Mouse (Mus musculus): ENCODE measurements around the gene Bmpr1a.
"Not testable (repeated sequence)": the region's sequence is repeated elsewhere in the genome, so short reads cannot be mapped to it uniquely, and the experiment has no call there.

Gene Bmpr1a

DNA sequence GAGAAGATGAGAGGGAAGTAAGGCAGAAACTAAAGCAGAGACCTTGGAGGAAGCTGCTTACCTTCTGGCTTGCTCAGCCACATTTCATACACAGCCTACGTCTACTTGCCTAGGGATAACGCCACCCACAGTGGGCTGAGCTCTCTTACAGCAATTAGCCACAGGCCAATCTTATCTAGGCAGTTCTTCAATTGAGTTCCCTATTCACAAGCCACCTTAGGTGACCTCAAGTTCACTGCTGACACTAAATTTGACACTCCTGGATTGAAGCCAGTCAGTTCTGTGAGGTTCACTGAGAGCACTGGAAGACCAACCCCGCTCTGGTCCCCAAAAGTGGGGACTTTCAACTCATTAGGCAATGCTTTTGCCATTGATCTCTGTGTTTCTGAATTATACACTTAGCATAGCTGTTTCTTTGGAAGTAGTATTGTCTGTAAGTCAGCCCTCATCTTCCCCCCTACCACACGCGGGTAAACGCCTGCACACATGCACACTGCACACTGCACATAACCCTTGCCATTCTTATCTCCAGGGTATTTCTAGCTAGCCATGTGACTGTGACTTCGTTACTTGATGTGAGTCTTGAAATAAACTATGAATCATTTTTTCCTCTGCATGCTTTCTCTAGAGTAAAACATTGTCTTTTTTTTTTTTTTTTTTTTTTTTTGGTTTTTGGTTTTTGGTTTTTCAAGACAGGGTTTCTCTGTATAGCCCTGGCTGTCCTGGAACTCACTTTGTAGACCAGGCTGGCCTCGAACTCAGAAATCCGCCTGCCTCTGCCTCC is 120.0 kb downstream of the Bmpr1a start:
- DNase-seq (ENCODE audit: low read depth, low spot score), result no peak

DNA sequence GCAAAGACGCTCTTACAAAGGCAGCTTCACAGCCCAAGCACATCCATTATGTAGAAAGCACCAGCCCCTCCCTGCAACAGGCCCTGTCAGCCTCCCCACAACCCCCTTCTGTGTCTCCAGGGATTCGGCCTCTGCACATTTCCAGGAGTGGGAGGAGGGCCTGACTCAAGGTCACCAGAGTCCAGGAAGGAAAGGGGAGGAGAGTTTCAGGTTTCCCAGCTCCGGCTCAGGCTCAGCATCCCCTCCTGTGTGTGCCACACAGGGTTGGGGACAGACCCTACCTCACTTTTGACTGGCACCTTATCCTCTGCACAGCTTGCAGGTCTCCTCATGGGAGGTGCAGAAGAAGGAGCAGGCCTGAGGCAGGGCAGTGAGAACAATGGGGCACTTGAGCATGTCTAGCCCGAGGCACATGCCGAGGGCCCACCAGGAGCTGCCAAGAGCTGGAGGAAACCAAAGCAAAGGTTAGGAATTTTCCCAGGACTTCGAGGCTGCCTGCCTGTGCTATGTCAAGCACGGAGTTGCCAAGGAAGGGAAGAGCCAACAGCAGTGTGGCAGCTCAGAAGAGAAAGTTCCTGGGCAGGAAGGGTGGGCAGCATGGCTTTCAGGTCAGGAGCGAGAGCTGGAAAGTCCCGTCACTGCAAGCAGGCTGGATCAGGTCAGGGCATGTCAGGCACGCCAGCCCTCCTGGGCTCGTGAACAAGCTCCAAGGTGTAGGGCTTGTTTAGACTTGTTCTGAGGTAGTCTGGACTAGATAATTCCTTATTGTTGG is 124.4 kb downstream of the Bmpr1a start:
- DNase-seq (ENCODE audit: low read depth, low spot score), result no peak

DNA sequence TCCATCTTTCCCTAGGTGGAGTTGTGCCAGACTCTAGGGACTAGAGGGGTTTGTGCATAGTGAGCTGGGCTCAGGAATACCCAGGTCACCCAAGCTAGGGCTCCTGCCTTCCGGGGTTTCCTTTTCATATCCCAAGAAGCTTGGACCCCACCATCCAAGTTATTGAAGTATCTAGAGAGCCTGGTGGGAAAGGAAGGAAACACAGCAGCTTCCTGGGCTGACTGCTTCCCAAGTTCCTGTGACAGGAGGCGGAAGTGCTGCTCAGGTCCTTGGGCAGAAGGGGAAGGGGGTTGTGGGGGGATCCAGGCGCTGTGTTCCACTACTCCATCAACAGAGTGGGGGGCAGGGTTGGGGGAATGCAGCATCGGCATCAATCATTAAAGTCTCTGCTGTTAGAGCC is 126.0 kb downstream of the Bmpr1a start:
- DNase-seq (ENCODE audit: low read depth, low spot score), result no peak

DNA sequence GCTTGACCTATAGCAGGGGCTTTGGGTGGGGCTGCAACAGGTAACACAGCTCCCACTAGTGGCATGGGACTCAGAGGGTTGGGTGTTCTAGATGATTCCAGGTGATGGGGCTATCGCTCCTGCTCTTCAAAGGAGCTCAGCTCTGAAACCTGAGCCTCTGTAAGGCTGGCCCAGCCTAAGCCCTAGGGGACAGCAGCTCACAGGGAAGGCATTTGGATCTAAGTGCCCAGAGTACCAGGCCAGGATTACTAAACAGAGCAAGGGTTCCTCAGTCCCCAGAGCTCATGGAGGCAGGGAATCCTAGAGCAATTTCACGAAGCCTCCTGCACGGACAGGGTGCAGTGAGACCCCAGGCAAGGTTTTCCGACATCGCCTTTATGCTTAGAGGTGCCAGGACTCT is 127.2 kb downstream of the Bmpr1a start:
- DNase-seq (ENCODE audit: low read depth, low spot score), result no peak

GRCm38 (mm10) chr14:34375415-34375904 is 127.7 kb downstream of the Bmpr1a start, which contains the start of gene Mmrn2:
TSS of gene Mmrn2 (plus strand) at chr14:34375465.
- DNase-seq (ENCODE audit: low read depth, low spot score), result no peak

- DNase-seq (ENCODE audit: low read depth, low spot score), result no peak
These were observed 128.6 kb downstream of the Bmpr1a start, which contains the start of gene Sncg for GRCm38 (mm10) chr14:34374577-34374976. TSS of gene Sncg (minus strand) at chr14:34374789.

- no peak for DNase-seq (ENCODE audit: low read depth, low spot score)
These were observed 129.6 kb downstream of the Bmpr1a start for GRCm38 (mm10) chr14:34373581-34373980.

DNA sequence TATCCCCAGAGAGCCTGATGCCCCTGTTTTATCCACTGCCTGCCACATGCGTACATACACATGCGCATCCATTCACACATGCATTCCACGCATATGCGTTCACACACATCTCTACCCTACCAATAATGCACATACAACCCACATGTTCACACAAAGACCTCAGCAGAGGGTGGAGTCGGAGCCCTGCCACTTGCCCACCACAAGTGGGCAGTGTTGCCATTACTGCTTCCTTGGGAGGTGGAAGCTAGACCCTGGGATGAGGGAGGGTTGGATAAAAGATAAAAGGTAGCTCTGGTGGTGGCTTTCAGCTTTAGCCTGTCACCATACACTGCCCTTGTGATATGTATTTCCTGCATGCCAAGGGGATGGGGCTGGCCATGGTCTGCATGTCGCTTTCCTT is 130.5 kb downstream of the Bmpr1a start:
- DNase-seq (ENCODE audit: low read depth, low spot score), result peak; percentile 31

DNA sequence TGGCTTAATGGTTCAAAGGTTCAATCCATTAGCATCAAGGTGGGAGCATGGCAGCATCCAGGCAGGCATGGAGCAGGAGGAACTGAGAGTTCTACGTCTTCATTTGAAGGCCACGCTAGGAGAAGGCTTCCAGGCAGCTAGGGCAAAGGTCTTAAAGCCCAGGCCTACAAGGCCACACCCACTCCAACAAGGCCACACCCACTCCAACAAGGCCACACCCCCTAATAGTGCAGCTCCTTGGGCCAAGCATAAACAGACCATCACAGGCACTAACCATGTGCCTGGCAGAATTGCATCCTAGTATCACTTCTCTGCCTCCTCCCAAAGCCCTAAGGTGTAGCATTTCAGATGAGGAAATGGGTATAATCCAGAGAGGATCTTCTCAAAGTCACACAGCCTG is 131.4 kb downstream of the Bmpr1a start:
- DNase-seq (ENCODE audit: low read depth, low spot score), result peak; percentile 24

DNA sequence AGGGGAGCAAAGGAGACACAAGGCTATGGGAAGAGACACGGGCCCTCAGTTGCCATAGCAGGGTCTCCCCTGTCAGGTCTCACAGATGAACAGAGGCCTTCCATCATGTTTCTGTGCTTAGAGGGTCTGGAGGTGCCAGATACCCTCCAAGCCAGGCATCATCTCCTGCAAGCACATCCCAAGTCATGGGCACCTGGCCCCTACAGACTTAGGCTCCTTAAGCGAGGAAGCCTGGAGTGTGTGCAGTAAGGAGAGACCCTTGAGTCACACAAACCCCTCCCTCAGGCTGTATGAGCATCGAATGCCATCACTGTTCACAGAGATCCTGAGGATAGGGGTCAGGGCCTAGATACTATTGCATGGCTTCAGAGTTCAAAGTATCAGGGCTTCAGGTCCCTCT is 132.2 kb downstream of the Bmpr1a start:
- no peak for DNase-seq (ENCODE audit: low read depth, low spot score)

- peak; percentile 15 for DNase-seq (ENCODE audit: low read depth, low spot score)
These were observed 132.9 kb downstream of the Bmpr1a start for GRCm38 (mm10) chr14:34370203-34370602.

- DNase-seq (ENCODE audit: low read depth, low spot score), result no peak
These were observed 138.0 kb downstream of the Bmpr1a start for GRCm38 (mm10) chr14:34365147-34365507.

DNA sequence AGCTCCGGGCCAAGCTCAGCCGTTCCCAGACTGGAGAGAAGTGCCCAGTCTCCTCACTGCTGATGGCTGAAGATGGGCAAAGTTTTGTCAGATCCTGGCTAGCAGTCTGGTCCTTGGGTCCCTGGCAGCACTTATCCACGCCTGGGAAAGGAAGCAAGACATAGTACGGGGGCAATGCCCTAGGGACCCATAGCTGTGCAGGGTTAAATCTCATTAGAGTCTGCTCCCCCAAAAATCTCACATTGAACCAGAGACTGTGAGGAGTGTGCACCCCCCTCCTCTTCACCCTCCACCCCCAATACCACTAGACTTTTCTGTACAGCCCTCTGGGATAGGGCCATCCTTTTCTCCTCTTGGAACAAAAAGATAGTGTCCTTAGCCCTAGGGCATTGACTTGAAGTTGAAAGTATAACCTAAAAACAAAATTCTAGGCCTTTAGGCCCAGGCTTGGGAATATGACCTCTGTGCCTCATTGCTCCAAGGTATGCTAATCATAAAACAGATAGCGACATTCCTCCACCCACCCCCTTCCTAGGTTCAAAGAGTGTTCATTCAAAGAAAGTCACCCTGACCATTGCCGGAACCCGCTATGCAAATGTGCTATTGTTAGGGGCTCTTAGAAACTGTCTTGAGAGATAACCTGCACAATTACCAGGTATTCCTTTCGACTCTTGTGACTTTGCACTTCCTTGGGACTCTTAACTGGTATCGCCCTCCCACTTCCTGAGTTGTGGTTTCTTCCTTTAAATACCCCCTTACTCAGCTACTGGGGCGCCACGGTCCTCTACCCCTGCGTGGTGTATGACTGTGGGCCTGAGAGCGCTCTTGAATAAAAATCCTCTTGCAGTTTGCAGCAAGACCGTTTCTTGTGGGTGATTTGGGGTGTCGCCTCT is 138.6 kb downstream of the Bmpr1a start:
- not testable (repeated sequence) for DNase-seq (ENCODE audit: low read depth, low spot score)

DNA sequence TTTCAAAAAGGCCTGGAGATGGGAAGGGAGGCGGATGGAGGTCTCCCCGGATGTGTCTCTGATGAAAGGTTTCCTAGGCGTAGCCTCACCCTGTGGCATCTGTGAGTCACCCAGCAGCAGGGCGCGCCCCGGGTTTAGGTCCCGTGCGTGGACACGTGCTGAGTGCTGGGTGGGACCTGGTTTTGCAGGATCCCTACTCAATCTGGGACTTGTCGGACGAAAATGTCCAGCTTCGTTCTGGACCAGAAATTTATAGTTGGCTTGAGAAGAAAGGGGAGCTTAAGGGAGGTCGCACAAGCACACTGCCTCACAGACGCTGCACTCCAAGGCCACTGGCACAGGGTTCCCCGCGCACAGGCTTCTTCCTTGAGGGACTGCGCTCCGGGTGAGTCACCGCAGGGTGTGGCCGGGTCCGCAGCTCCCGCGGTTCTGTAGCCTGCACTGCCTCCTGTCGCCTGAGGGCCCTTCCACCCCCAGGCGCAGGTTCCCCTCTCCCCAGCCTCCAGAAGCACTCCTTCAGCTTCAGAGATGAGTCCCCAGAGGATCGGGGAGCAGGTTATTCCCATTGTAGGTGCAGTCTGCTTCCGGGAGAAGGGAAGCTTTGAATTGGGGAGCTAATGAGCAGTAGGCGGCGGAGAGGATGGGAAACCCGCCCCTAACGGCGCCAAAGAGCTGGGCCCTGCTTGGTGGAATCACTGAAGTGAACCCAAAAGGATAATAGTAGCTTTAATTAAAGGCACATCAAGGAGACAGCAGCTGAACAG is 139.5 kb downstream of the Bmpr1a start:
- DNase-seq (ENCODE audit: low read depth, low spot score), result no peak

GRCm38 (mm10) chr14:34362726-34363445 is 140.3 kb downstream of the Bmpr1a start:
- DNase-seq (ENCODE audit: low read depth, low spot score), result peak; percentile 31

DNA sequence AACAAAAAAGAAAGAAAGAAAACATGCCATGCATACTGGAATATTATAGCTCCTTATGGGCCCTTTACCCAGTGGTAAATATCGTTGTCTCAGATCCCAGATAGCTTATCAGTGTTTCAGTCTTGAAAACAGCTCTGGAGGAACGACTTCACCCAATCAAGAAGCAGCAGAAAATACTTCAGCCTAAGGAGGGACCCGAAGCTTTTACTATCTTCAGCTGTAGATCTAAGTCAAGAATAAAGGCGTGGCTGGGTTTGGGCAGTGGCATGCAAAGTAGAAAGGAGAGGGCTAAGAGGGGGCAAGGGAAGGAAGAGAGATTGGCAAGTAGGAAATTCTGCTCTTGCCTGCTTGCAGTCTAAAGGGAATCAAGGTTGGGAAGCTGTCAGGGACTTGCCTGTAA is 141.0 kb downstream of the Bmpr1a start:
- DNase-seq (ENCODE audit: low read depth, low spot score), result no peak

Measured in A20 (cell line).